Mouse (Mus musculus): ENCODE results near the gene Ppfia4.

Ppfia4 gene

DNA sequence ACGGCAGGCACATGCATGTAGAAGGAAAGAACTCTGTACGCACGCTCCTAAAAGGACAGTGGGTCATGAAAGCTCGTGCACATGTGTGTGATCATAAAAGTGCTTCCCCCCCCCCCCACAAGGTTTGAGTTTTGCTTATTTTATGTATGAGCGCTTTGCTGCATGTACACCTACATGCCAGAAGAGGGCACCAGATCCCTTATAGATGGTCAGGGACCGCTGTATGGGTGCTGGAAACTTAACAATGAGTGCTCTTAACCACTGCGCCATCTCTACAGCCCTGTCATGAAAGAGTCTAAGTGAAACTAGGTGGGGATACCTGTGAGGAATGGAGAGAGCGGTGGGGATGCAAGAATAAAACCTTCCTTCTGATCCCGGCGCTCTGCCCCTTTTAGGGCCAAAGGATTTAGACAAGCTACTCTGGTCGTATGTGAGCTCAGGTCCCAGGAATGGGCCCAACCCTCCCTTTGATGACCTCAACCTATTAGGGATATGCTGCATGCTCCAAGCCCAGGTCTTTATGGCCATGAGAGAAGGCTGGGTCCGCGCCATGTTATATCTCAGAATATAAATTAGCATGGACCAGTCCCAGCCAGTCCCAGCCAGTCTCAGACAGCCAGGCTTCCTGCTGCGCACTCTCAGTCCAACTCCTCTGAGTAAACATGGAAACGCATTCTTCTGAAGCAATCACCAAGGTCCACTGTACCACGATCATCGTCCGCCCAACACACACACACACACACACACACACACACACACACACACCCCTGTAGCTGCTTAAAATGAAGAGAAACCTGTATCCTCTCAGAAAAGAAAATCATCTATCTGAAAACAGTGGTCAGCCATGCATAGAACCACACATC lies 7.3 kb upstream of the Ppfia4 start:
- in situ Hi-C loops (cut with MboI, MseI), result no loop called here

DNA sequence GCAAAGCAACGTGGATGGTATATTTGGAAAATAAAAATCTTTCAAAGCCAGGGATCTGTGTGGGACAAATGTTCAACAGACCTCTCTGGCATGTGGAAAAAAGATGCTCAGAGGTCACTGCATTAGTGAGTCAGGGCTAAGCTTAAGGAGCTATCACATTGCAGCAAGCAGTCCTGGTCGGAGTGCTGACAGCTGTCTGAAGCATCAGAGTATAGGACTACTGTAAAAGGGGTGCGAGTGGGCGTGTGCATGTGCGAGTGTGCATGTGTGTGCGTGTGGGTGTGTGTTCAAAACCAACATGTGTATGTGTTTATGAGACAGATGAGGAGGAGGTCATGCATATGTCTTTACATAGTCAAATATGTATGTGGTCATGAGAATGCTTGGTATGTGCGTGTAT lies 6.4 kb upstream of the Ppfia4 start:
- in situ Hi-C loops (cut with MboI, MseI), result no loop called here

DNA sequence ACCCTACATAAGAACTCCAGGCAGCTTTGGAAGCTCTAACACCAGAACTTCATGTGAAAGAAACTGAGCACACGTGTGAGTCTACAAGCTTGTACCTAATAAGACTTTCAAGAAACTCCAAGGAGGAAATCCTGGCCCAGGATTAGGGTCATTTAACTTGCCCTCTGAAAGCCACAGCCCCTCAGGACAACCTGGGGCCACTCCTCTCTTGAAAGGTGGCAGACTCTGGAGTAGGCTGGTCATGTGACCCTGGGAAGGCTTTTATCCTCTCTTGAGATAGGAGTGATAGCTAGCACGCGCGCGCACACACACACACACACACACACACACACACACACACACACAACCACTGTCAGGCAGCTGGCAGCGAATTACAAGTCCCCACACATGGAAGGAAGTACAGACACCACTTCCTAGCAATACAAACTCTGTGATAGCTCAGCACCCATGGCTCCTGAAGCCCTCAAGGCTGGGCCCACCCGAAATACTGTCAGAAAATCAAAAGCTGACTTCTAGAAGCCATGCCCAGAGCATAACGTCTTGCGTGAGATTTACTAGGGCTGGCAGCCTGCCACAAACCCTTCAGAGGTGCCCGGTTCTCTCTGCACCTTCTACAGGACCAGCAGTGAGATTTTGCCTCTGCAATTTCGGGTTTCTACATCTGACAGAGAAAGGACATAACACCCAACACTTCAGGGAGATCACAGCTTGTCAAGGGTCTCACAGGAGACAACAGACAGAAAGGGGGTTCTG lies 4.4 kb upstream of the Ppfia4 start:
- in situ Hi-C loops (cut with MboI, MseI), result no loop called here

DNA sequence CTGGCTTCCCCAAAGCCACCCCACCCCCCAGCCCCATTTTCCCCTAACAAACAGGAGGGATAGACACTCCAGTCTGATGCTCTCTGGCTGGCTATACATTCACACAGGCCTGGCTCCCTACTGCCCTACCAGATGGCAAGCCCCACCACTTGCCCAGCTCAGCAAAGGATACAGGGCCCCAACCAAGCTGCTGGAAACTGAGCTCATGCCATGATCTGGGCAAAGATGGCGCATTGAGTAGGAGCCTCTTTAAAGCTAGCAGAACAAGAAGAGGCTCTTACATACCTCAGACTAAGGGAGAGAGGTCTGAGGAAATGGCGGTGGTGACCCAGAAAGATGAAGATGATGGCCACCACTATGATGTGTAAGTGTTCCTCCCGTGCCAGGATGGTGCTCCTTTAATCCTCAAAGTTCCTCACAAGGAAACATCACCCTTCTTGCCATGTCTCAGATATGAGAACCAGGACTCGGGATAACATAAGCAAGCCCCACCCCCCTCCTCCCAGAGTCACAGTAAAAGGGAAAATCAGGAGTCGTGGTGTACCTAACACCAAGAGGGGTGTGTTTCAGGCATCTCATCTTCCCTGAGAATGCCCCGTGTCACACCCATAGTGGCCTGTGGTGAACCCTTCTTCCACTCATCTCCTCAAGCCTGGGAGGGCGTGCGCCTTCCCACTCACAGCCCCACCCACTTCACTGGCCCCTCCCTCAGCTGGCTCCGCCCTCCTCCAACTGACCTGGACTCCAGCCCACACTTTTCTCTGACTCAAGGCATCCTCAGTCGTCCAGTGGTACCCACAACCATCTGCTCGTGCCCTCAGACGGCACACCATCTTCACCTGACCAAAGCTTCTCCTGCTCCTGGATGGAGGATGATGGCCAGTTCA lies 3.4 kb upstream of the Ppfia4 start:
- in situ Hi-C loops (cut with MboI, MseI), result no loop called here

DNA sequence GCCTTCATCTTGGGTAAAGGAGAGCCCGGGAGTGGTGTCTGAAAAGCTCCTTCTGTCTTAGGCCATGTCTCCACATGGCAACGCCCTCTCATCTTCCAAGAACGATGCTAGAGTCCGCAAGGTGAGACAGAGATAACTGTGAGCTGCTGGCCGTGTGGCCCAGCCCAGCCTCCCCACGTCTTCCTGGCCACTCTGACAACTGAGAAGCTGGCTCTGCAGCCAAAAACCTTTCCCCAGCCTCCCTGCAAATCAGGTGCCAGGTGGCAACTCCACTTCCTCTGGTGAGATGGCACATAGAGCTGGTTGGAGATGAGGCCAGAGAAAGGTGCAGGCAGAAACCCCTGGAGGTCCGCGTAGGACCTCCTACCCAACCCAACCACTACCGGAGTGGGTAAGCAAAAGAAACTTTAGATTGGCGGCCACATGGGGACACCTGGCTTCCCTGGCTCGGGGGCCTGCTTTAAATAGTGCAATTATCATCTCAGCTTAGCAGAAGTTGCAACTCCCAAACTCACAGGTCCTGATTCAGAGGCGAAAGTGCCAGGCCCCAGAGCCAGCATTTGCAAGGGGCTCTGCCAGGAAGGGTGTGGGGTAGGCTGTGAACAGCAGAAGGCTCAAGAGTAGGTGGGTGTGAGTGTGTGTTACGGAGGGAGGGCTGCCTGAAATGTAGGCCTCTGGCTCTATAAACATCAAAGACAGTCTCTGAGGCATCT lies 2.6 kb upstream of the Ppfia4 start:
- in situ Hi-C loops (cut with MboI, MseI), result no loop called here

DNA sequence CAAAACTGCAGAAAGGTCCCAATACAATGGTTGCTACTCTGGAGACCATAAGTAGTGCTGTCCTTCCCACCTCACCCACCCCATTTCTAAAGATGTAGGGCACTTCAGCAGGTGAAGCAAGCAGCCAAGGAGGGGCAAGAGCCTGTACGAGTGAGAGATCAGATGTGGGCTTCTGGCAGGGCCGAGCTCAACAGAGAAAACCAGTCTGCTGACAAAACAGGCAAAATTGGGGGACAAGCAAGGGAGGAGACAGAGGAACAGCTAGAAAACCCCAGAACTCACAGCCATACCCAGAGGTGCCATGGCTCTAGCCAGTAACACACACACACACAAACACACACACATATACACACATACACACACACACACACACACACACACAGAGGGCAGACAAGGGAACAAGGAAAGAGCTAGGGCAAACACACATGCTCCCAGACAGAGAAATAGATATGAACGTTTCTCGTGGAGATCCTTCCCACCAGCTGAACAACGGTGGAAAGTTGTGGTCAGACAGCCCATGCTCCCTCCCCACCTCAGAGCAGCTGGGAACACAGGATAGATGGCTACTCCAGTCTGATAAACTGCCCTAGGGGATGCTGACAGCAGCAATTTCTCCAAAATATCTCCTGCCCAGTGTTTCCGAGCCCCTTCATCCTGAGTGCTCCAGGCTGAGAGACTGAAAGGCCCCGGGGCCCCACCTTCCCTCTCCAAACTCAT lies 1.5 kb upstream of the Ppfia4 start:
- in situ Hi-C loops (cut with MboI, MseI), result loop anchor here in 1 of 2 experiments (5.0 kb wide), 1 partner anchor 182 kb away; no protein-coding TSS in a partner anchor

DNA sequence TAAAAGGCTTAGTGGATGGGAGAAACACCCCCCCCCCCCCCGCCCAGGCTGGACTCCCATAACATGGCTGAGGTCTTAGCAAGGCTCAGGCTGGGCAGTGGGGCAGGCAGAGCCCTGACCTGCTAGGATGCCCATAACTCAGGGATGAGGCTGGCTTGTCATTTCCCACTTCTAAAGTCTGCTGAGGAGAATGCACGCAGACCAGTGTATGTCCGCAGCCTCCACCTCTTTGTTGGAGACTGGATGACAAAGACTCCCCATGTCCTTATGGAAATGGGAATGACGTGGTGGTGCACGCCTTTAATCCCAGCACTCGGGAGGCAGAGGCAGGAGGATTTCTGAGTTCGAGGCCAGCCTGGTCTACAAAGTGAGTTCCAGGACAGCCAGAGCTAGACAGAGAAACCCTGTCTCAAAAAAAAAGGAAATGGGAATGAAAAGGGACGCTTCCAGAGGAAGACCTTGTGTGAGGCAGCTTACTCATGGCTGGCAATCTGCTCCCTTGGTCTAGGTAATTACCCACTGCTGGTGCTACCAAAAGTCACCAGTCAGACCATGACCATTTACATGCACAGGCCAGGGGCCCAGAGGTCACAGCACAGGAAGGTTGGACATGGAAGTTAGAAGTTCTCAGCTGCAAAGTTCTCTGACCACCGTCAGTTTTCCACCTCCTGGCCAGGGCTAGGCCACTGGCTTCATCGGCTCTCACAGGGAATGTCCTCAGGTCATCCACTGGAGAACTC lies 813 bp upstream of the Ppfia4 start:
- in situ Hi-C loops (cut with MboI, MseI), result loop anchor here in 1 of 2 experiments (5.0 kb wide), 1 partner anchor 181 kb away; no protein-coding TSS in a partner anchor

GRCm38 (mm10) chr1:134331879-134332635 lies 671 bp downstream of the Ppfia4 start:
- in situ Hi-C loops (cut with MboI, MseI), result loop anchor here in 1 of 2 experiments (5.0 kb wide), 1 partner anchor 180 kb away; no protein-coding TSS in a partner anchor

GRCm38 (mm10) chr1:134326841-134327346 lies 5.8 kb downstream of the Ppfia4 start:
- in situ Hi-C loops (cut with MboI, MseI), result loop anchor here in 1 of 2 experiments (5.0 kb wide), 1 partner anchor 175 kb away; no protein-coding TSS in a partner anchor

- in situ Hi-C loops (cut with MboI, MseI), result no loop called here
Observed at GRCm38 (mm10) chr1:134322591-134322990, 10.1 kb downstream of the Ppfia4 start.

GRCm38 (mm10) chr1:134320691-134321301 lies 11.9 kb downstream of the Ppfia4 start:
- in situ Hi-C loops (cut with MboI, MseI), result no loop called here

DNA sequence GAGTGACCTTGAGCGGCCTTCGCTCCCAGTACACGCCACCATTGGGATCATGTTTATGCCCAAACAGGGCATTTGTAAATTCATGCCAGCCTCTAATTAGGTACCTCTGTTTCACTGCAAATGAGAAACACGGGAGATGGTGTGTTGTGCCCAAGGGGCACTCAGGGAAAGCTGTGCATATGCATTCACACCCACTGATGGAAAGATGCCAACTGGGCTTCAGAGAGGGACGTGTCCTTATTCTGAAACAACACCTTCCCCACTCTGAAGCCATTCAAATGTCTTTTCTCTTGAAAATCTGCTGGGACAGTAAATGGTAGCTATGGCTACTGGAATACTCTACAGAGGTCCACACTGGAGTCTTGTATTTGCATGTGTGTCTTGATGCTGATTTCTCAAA lies 14.5 kb downstream of the Ppfia4 start:
- in situ Hi-C loops (cut with MboI, MseI), result no loop called here

- in situ Hi-C loops (cut with MboI, MseI), result no loop called here
Observed at GRCm38 (mm10) chr1:134316361-134316760, 16.4 kb downstream of the Ppfia4 start.

DNA sequence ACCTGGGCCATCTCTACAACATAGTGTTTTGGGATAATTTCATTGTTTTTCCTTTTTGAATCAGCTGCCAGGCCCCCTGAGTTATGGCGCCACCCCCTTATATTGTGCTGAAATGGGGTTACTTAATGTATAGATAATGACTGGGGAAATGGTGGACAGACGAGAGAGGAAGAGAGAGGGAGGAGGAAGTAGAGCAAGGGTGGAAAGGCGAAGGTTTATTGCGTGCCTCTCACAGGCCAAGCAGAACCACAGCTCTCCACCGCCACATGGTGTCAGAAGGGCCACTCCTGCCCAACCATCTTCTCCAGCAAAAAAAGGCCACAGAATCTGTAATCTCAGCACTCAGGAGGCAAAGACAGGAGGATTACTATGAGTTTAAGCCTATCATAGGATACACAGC lies 17.5 kb downstream of the Ppfia4 start:
- in situ Hi-C loops (cut with MboI, MseI), result no loop called here

GRCm38 (mm10) chr1:134311760-134312159 lies 21.0 kb downstream of the Ppfia4 start:
- in situ Hi-C loops (cut with MboI, MseI), result no loop called here

DNA sequence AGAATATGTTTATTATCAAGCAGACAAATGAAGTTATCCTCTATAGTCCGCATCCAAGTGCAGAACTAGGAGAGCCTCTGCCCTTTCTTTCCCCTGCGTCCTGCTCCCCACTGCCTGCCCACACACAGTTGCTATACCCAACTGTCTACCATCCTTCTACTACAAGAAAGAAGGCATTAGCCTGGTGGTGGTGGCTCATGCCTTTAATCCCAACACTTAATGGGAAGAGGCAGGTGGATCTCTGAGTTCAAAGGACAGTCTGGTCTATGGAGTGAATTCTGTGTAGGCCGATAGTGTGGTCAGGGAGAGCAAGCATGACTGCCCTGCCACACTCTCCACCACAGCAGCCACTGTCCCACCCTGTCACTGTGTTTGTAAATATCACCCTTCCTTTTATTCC lies 22.0 kb downstream of the Ppfia4 start:
- in situ Hi-C loops (cut with MboI, MseI), result no loop called here

- in situ Hi-C loops (cut with MboI, MseI), result no loop called here
Observed at GRCm38 (mm10) chr1:134310291-134310690, 22.4 kb downstream of the Ppfia4 start.

- in situ Hi-C loops (cut with MboI, MseI), result no loop called here
Observed at GRCm38 (mm10) chr1:134307409-134307808, 25.3 kb downstream of the Ppfia4 start.

Measured in T-helper 17 cell (primary cell).